8 mouse cellular contexts compared by ENCODE assay signal in the genomic region with DNA sequence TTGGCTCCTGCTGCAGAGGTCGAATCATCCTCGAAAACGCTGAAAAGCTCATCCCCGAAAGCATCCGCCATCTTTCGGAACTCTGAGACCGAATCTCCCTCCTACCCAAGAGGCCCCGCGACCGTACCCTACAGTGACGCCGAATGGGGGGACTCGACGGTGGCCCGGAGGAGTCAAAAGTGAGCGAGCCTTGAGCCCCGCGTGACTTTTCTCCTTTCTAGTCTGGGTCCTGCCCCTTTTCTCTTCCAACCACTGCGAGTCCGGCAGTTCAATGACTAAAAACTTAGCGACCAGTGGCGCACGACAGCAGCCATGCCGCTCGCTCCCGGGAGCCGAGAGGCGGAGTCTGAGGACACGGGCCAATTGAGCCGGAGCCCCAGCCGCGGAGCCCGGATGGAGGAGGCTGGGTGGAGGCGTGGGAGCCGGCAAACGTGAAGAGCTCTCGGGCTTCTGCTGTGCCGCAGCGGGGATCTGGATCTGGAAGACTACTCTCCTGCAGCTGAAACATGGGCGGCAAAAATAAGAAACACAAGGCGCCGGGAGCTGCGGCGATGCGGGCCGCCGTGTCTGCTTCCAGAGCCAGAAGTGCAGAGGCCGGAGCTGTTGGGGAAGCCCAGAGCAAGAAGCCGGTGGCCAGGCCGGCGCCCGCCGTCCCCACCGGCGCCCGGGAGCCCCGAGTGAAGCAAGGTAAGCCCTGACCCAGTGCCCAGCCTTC. TPM values are rescaled to one million over a fixed set of nuclear protein-coding genes. Genes with fewer than 3 reads are reported as not detected.
DNase-seq lines count a peak whose midpoint lies in the region; ATAC-seq lines count a peak whose summit lies in the region.

A gene (minus strand): TSS at position 112 of the 715 bp plus-strand sequence.
A gene (plus strand): TSS at position 168 of the 715 bp plus-strand sequence.

- peak within 1 kb of the TSS; percentile 81 for H3K9ac ChIP-seq in hindbrain, embryonic 16.5 days (ENCODE audit: low read depth, low read length)

- no peaks in the 10 kb centered on the region for H3K9me3 ChIP-seq in hindbrain, embryonic 16.5 days (ENCODE audit: control insufficient read depth, low read length)

- H3K27me3 ChIP-seq in hindbrain, embryonic 16.5 days (replicated peaks; ENCODE audit: control insufficient read depth, insufficient read depth, low read length), result no peaks in the 10 kb centered on the region

- no peaks in the 10 kb centered on the region for H3K36me3 ChIP-seq in hindbrain, embryonic 16.5 days (ENCODE audit: control insufficient read depth, insufficient read depth, low read length)
- peaks cover 4% of the 10 kb centered on the region; the same call in 1 of the 2 replicates for H3K36me3 ChIP-seq in macrophage (ENCODE audit: inconsistent target)

- ATAC-seq in hindbrain, embryonic 16.5 days, result peak; percentile 100

- peak within 1 kb of the TSS; percentile 79 for H3K27ac ChIP-seq in hindbrain, embryonic 16.5 days (ENCODE audit: low read depth, low read length)
- peak within 1 kb of the TSS; percentile 52 for H3K27ac ChIP-seq in macrophage

- under 1% methylated on average over 57 of the region's 57 CpGs for WGBS in hindbrain, embryonic 16.5 days
- under 1% methylated on average over 52 of the region's 57 CpGs for WGBS in macrophage (ENCODE audit: missing documents)

- peak; percentile 89 for DNase-seq in WW6 (ENCODE audit: low read depth, low spot score)
- peak; percentile 99 to 100 for DNase-seq in cerebellum, postnatal 4 days (ENCODE audit: low spot score in 2 of 2)
- DNase-seq in gastrocnemius, adult 18-20 months (ENCODE audit: low spot score), result peak; percentile 99
- DNase-seq in left cerebral cortex, adult 18-20 months (ENCODE audit: low spot score in 2 of 2), result peak; percentile 99 to 100
- peak; percentile 99 for DNase-seq in right cerebral cortex, adult 18-20 months
- DNase-seq in urinary bladder, postnatal 10 days (ENCODE audit: low spot score), result peak; percentile 99

- H3K79me2 ChIP-seq in macrophage (ENCODE audit: inconsistent target), result peaks cover 53% of the 10 kb centered on the region

- H3K4me2 ChIP-seq in hindbrain, embryonic 16.5 days (ENCODE audit: low read length), result peak within 1 kb of the TSS; percentile 78

- peak within 1 kb of the TSS; percentile 69 for H3K4me3 ChIP-seq in hindbrain, embryonic 16.5 days (ENCODE audit: low read length)
- peak within 1 kb of the TSS; percentile 98 for H3K4me3 ChIP-seq in macrophage (ENCODE audit: inconsistent target)

- H3K4me1 ChIP-seq in hindbrain, embryonic 16.5 days (ENCODE audit: control insufficient read depth, insufficient read depth, low read depth, low read length), result peaks cover 20% of the 10 kb centered on the region

RNA-seq across cellular contexts. Expression of the first gene that starts in this region (rescaled TPM):
- total RNA-seq in gastrocnemius, adult 18-20 months (2021), result 10 to 100 TPM; 28.4 to 30.8 TPM
- 49.0 and 61.1 TPM in 2 replicates for polyA plus RNA-seq in hindbrain, embryonic 16.5 days (2015; fragmentation: Nextera tagmentation; extraction: Ambion mirVana)
- total RNA-seq in left cerebral cortex, adult 18-20 months (2021), result 10 to 100 TPM; 46.3 to 46.7 TPM
- 100 to 1,000 TPM in 22 of 26 experiments, 10 to 100 TPM in 4; 87.6 to 234 (median 120) TPM for total RNA-seq in macrophage (2018; cell fraction: chromatin; rRNA removed)
- 10 to 100 TPM; 23.9 to 37.4 (median 29.6) TPM for total RNA-seq in macrophage (2018; cell fraction: cytosol; rRNA removed)
- total RNA-seq in macrophage (2018; cell fraction: nucleus; rRNA removed), result 100 to 1,000 TPM in 2 of 26 experiments, 10 to 100 TPM in 24; 49.4 to 124 (median 65.1) TPM
- 27.0 to 43.6 TPM (median 39.7 TPM) in 3 replicates for polyA plus RNA-seq in macrophage (2018)

RNA-seq across cellular contexts. Expression of the second gene that starts in this region (rescaled TPM):
- total RNA-seq in gastrocnemius, adult 18-20 months (2021), result 10 to 100 TPM; 15.4 to 15.8 TPM
- 23.9 and 36.8 TPM in 2 replicates for polyA plus RNA-seq in hindbrain, embryonic 16.5 days (2015; fragmentation: Nextera tagmentation; extraction: Ambion mirVana)
- 10 to 100 TPM; 21.4 to 21.9 TPM for total RNA-seq in left cerebral cortex, adult 18-20 months (2021)
- 10 to 100 TPM in 21 of 26 experiments, 1 to 10 TPM in 5; 6.0 to 37.9 (median 19.8) TPM for total RNA-seq in macrophage (2018; cell fraction: chromatin; rRNA removed)
- total RNA-seq in macrophage (2018; cell fraction: cytosol; rRNA removed), result 10 to 100 TPM in 11 of 26 experiments, 1 to 10 TPM in 15; 6.4 to 13.5 (median 9.9) TPM
- total RNA-seq in macrophage (2018; cell fraction: nucleus; rRNA removed), result 10 to 100 TPM in 16 of 26 experiments, 1 to 10 TPM in 10; 4.8 to 26.6 (median 11.4) TPM
- polyA plus RNA-seq in macrophage (2018), result 8.2 to 17.3 TPM (median 15.4 TPM) in 3 replicates

Comparison
In these comparisons a context has a peak if more than half of its experiments do, and no peak if none do; other contexts are left out.
1. Peak in every context shown above with its lines: DNase-seq, ATAC-seq, H3K4me3 ChIP-seq and H3K27ac ChIP-seq.